24 mouse cellular contexts compared by ENCODE assay signal in genomic region chr19:4536606-4537005, GRCm38 (mm10). TPM values are rescaled to one million over a fixed set of nuclear protein-coding genes. Genes with fewer than 3 reads are reported as not detected.
DNase-seq lines count a peak whose midpoint lies in the region; ATAC-seq and TF ChIP-seq lines count a peak whose summit lies in the region.
"Had no signal": no experiment of that assay in that cellular context is flagged by ENCODE, and none has a peak within 500 bp of the region (broad histone marks: within the 10 kb centered on the region; RNA-seq: fewer than 3 reads in every experiment).

No protein-coding gene starts in this region.

- H3K4me3 ChIP-seq in liver, embryonic 16.5 days (ENCODE audit: low read depth, low read length): no peak overlapping the region
- H3K4me3 ChIP-seq in liver, embryonic 11.5 days (ENCODE audit: low read depth, low read length): no peak overlapping the region
- H3K4me3 ChIP-seq in lung, adult 2 months (replicated peaks; ENCODE audit: extremely low read depth, low read depth, low read length): no peak overlapping the region
- no peak overlapping the region for H3K4me3 ChIP-seq in forebrain, embryonic 16.5 days (replicated peaks; ENCODE audit: low read length)
- H3K4me3 ChIP-seq: embryonic facial prominence, embryonic 15.5 days; gastrocnemius, adult 2 months; hindbrain, embryonic 15.5 days; limb, embryonic 10.5 days; lung, embryonic 15.5 days; midbrain, embryonic 10.5 days had no signal

- ATAC-seq in liver, embryonic 16.5 days (ENCODE audit: low read depth): peak; percentile 74
- ATAC-seq in liver, embryonic 11.5 days (replicated peaks; ENCODE audit: low FRiP score): no peak
- no peak for ATAC-seq in forebrain, embryonic 16.5 days
- ATAC-seq: forebrain, embryonic 14.5 days; intestine, postnatal 0 days had no signal

- H3K9me3 ChIP-seq in liver, embryonic 16.5 days (replicated peaks; ENCODE audit: control insufficient read depth, low read length): no peaks in the 10 kb centered on the region; the same call in 1 of the 2 replicates
- no peaks in the 10 kb centered on the region for H3K9me3 ChIP-seq in liver, embryonic 11.5 days (ENCODE audit: control insufficient read depth, low read length)
- H3K9me3 ChIP-seq in forebrain, embryonic 16.5 days (ENCODE audit: control insufficient read depth, low read length): no peaks in the 10 kb centered on the region
- H3K9me3 ChIP-seq: embryonic facial prominence, embryonic 15.5 days; hindbrain, embryonic 15.5 days; limb, embryonic 10.5 days; lung, embryonic 15.5 days; midbrain, embryonic 10.5 days had no signal

- H3K27ac ChIP-seq in liver, embryonic 16.5 days (ENCODE audit: low read length): no peak overlapping the region
- no peak overlapping the region for H3K27ac ChIP-seq in liver, embryonic 11.5 days (ENCODE audit: low read depth, low read length)
- H3K27ac ChIP-seq in forebrain, embryonic 16.5 days (ENCODE audit: low read length): no peak overlapping the region
- H3K27ac ChIP-seq: embryonic facial prominence, embryonic 15.5 days; gastrocnemius, adult 2 months; hindbrain, embryonic 15.5 days; limb, embryonic 10.5 days; lung, embryonic 15.5 days; midbrain, embryonic 10.5 days had no signal

- no peak overlapping the region for H3K9ac ChIP-seq in liver, embryonic 16.5 days (ENCODE audit: low read depth, low read length)
- H3K9ac ChIP-seq in liver, embryonic 11.5 days (ENCODE audit: low read depth, low read length): no peak overlapping the region
- H3K9ac ChIP-seq in forebrain, embryonic 16.5 days (replicated peaks; ENCODE audit: low read depth, low read length): no peak overlapping the region
- H3K9ac ChIP-seq: embryonic facial prominence, embryonic 15.5 days; hindbrain, embryonic 15.5 days; lung, embryonic 15.5 days had no signal

- H3K4me2 ChIP-seq in liver, embryonic 16.5 days (ENCODE audit: low read depth, low read length): no peak overlapping the region
- no peak overlapping the region for H3K4me2 ChIP-seq in liver, embryonic 11.5 days
- no peak overlapping the region for H3K4me2 ChIP-seq in forebrain, embryonic 16.5 days (ENCODE audit: low read length)
- H3K4me2 ChIP-seq: embryonic facial prominence, embryonic 15.5 days; hindbrain, embryonic 15.5 days; lung, embryonic 15.5 days had no signal

- no peaks in the 10 kb centered on the region for H3K4me1 ChIP-seq in liver, embryonic 16.5 days (ENCODE audit: control insufficient read depth, low read depth, low read length)
- no peaks in the 10 kb centered on the region for H3K4me1 ChIP-seq in liver, embryonic 11.5 days (replicated peaks; ENCODE audit: control insufficient read depth, insufficient read depth, low read length)
- H3K4me1 ChIP-seq in lung, adult 2 months (ENCODE audit: control insufficient read depth, insufficient read depth, low read length): no peaks in the 10 kb centered on the region
- H3K4me1 ChIP-seq in forebrain, embryonic 16.5 days (replicated peaks; ENCODE audit: control insufficient read depth, insufficient read depth, low read length): no peaks in the 10 kb centered on the region
- H3K4me1 ChIP-seq: embryonic facial prominence, embryonic 15.5 days; hindbrain, embryonic 15.5 days; limb, embryonic 10.5 days; lung, embryonic 15.5 days; midbrain, embryonic 10.5 days had no signal

- TF ChIP-seq POLR2A in lung, adult 2 months (IDR thresholded peaks at IDR 0.05; ENCODE audit: borderline replicate concordance, extremely low read depth, low read depth, low read length): no peak

- no peak for TF ChIP-seq CTCF in lung, adult 2 months (IDR thresholded peaks at IDR 0.05; ENCODE audit: insufficient read depth, low read length)

- H3K27me3 ChIP-seq in liver, embryonic 16.5 days (ENCODE audit: control insufficient read depth, insufficient read depth, low read depth, low read length): no peaks in the 10 kb centered on the region
- H3K27me3 ChIP-seq in liver, embryonic 11.5 days (replicated peaks; ENCODE audit: control insufficient read depth, insufficient read depth, low read length): no peaks in the 10 kb centered on the region
- no peaks in the 10 kb centered on the region for H3K27me3 ChIP-seq in forebrain, embryonic 16.5 days (replicated peaks; ENCODE audit: control insufficient read depth, insufficient read depth, low read length)
- H3K27me3 ChIP-seq: embryonic facial prominence, embryonic 15.5 days; hindbrain, embryonic 15.5 days; lung, embryonic 15.5 days had no signal

- WGBS in liver, embryonic 16.5 days (ENCODE audit: insufficient replicate concordance): 51% methylated on average over 3 of the region's 3 CpGs
- 61% methylated on average over 3 of the region's 3 CpGs for WGBS in liver, embryonic 11.5 days
- WGBS in lung, adult 2 months: 57% methylated on average over 3 of the region's 3 CpGs
- WGBS in forebrain, embryonic 16.5 days: 68% methylated on average over 3 of the region's 3 CpGs

- no peak for DNase-seq in liver, embryonic 11.5 days (ENCODE audit: low spot score)
- peak; percentile 87 for DNase-seq in adrenal gland, postnatal 14 days
- peak; percentile 47 for DNase-seq in lung, adult 2 months
- no peak for DNase-seq in testis, postnatal 10 days (ENCODE audit: low spot score)
- DNase-seq in left cerebral cortex, adult 8-10 months (ENCODE audit: low spot score in 2 of 2): no peak
- DNase-seq: cerebellum, adult 18-20 months; gastrocnemius, adult 2 months; heart, postnatal 10 days; kidney, postnatal 36 days; layer of hippocampus, postnatal 36 days; spleen, adult 18-20 months; thymus, postnatal 25 days had no signal

- 0 out of 2 replicates have a peak, but pooled peaks cover 3% of the 10 kb centered on the region for H3K36me3 ChIP-seq in liver, embryonic 16.5 days (ENCODE audit: control insufficient read depth, insufficient read depth)
- H3K36me3 ChIP-seq in liver, embryonic 11.5 days (ENCODE audit: control insufficient read depth, insufficient read depth, low read length): no peaks in the 10 kb centered on the region
- H3K36me3 ChIP-seq in forebrain, embryonic 16.5 days (ENCODE audit: control insufficient read depth, insufficient read depth): no peaks in the 10 kb centered on the region
- H3K36me3 ChIP-seq: embryonic facial prominence, embryonic 15.5 days; hindbrain, embryonic 15.5 days; limb, embryonic 10.5 days; lung, embryonic 15.5 days; midbrain, embryonic 10.5 days had no signal

RNA-seq across cellular contexts. Expression of gene Pcx, which starts 26.3 kb away (rescaled TPM):
- polyA plus RNA-seq in liver, embryonic 16.5 days (2015; fragmentation: Nextera tagmentation; extraction: Ambion mirVana): 88.7 and 118 TPM in 2 replicates
- polyA plus RNA-seq in liver, embryonic 11.5 days (2014; fragmentation: Nextera tagmentation; extraction: Ambion mirVana): 18.6 and 21.0 TPM in 2 replicates
- total RNA-seq in adrenal gland, postnatal 14 days (2021): 351 and 352 TPM in 2 replicates
- 52.7 and 62.6 TPM in 2 replicates for polyA plus RNA-seq in lung, adult 2 months (2012; rRNA removed)
- total RNA-seq in left cerebral cortex, adult 8-10 months (2022): 10 to 100 TPM; 75.7 to 85.2 (median 81.3) TPM
- 30.6 and 33.3 TPM in 2 replicates for polyA plus RNA-seq in forebrain, embryonic 16.5 days (2015; fragmentation: Nextera tagmentation; extraction: Ambion mirVana)

RNA-seq across cellular contexts. Expression of gene 2010003K11Rik, which starts 38.2 kb away (rescaled TPM):
- polyA plus RNA-seq in liver, embryonic 16.5 days (2015; fragmentation: Nextera tagmentation; extraction: Ambion mirVana): 0.18 and 0.45 TPM in 2 replicates
- polyA plus RNA-seq in liver, embryonic 11.5 days (2014; fragmentation: Nextera tagmentation; extraction: Ambion mirVana): 0.14 TPM in 1 of 2 replicates, not detected in the other
- total RNA-seq in adrenal gland, postnatal 14 days (2021): 23.0 and 25.2 TPM in 2 replicates
- 0.23 and 0.82 TPM in 2 replicates for polyA plus RNA-seq in lung, adult 2 months (2012; rRNA removed)
- total RNA-seq in left cerebral cortex, adult 8-10 months (2022): not detected
- not detected in 2 replicates for polyA plus RNA-seq in forebrain, embryonic 16.5 days (2015; fragmentation: Nextera tagmentation; extraction: Ambion mirVana)
- total RNA-seq: ES-E14; gastrocnemius, adult 2 months; heart, adult 8-10 months; layer of hippocampus, postnatal 36 days; neutrophil, adult 5-6 weeks had no signal
- polyA plus RNA-seq: embryonic facial prominence, embryonic 15.5 days; forebrain, embryonic 14.5 days; hindbrain, embryonic 15.5 days; limb, embryonic 10.5 days; lung, embryonic 15.5 days; midbrain, embryonic 10.5 days had no signal

RNA-seq across cellular contexts. Expression of gene Syt12, which starts 59.4 kb away (rescaled TPM):
- 0.20 and 0.32 TPM in 2 replicates for polyA plus RNA-seq in liver, embryonic 16.5 days (2015; fragmentation: Nextera tagmentation; extraction: Ambion mirVana)
- 0.26 and 0.27 TPM in 2 replicates for polyA plus RNA-seq in liver, embryonic 11.5 days (2014; fragmentation: Nextera tagmentation; extraction: Ambion mirVana)
- total RNA-seq in adrenal gland, postnatal 14 days (2021): 35.0 and 41.1 TPM in 2 replicates
- polyA plus RNA-seq in lung, adult 2 months (2012; rRNA removed): 0.82 and 2.3 TPM in 2 replicates
- total RNA-seq in left cerebral cortex, adult 8-10 months (2022): 10 to 100 TPM; 37.0 to 40.8 (median 38.8) TPM
- polyA plus RNA-seq in forebrain, embryonic 16.5 days (2015; fragmentation: Nextera tagmentation; extraction: Ambion mirVana): 1.8 and 2.2 TPM in 2 replicates
- total RNA-seq: neutrophil, adult 5-6 weeks had no signal

Comparison
In these comparisons a context has a peak if more than half of its experiments do, and no peak if none do; other contexts are left out.
1. DNase-seq: peak in adrenal gland, postnatal 14 days (single experiment) and lung, adult 2 months (single experiment); none in liver, embryonic 11.5 days (single experiment), testis, postnatal 10 days (single experiment) and left cerebral cortex, adult 8-10 months (0 of 2).